Mouse (Mus musculus) hindbrain, embryonic 14.5 days (tissue): ENCODE data around the gene Kctd11. TPM values are rescaled to one million over a fixed set of nuclear protein-coding genes. Genes with fewer than 3 reads are reported as not detected.

ENCODE experiments used
- ATAC-seq: fragments of 200-750 bp; cut with Nextera tagmentation; 2 replicates; pipeline ENCODE4 v1.8.0; 2017; ENCODE audit warnings: moderate number of reproducible peaks, mild to moderate bottlenecking, moderate TSS enrichment, moderate library complexity; ENCODE audit not compliant: low FRiP score
- DNase-seq: peaks from one replicate; pipeline ENCODE4 v3.0.0-alpha.2; 2015; ENCODE audit warnings: low spot score
- H3K27ac ChIP-seq: fragments of 300-500 bp; sonication (generic); 2 replicates; pipeline ENCODE4 v1.5.1; 2014; ENCODE audit warnings: mild to moderate bottlenecking, moderate library complexity
- H3K27me3 ChIP-seq: fragments of 300-500 bp; sonication (generic); 2 replicates; pipeline ENCODE4 v1.6.1; 2014; ENCODE audit warnings: mild to moderate bottlenecking, low read length, mixed read lengths; ENCODE audit not compliant: control insufficient read depth, insufficient read depth
- H3K36me3 ChIP-seq: fragments of 300-500 bp; sonication (generic); replicated peaks from 2 replicates; pipeline ENCODE4 v1.6.1; 2014; ENCODE audit not compliant: control insufficient read depth, insufficient read depth
- H3K4me1 ChIP-seq: fragments of 300-500 bp; sonication (generic); replicated peaks from 2 replicates; pipeline ENCODE4 v1.6.1; 2014; ENCODE audit warnings: antibody characterized with exemption, low read length, mixed read lengths; ENCODE audit not compliant: control insufficient read depth, insufficient read depth
- H3K4me2 ChIP-seq: fragments of 300-500 bp; sonication (generic); replicated peaks from 2 replicates; pipeline ENCODE4 v1.6.1; 2014; ENCODE audit warnings: mild to moderate bottlenecking, moderate library complexity
- H3K4me3 ChIP-seq: fragments of 300-500 bp; sonication (generic); replicated peaks from 2 replicates; pipeline ENCODE4 v1.5.1; 2014; ENCODE audit warnings: mild to moderate bottlenecking, low read length
- H3K9ac ChIP-seq: fragments of 300-500 bp; sonication (generic); 2 replicates; pipeline ENCODE4 v1.6.1; 2014
- H3K9me3 ChIP-seq: fragments of 300-500 bp; sonication (generic); 2 replicates; pipeline ENCODE4 v1.6.1; 2016; ENCODE audit warnings: low read length; ENCODE audit not compliant: control insufficient read depth
- WGBS: fragments of 180-500 bp; shearing (Covaris S2); extraction: QIAGEN DNeasy Blood & Tissue Kit; methylation state at CpG from one replicate; pipeline ENCODE4 v1.1.7; 2014; 5-methylcytosine and 5-hydroxymethylcytosine counted together
- polyA plus RNA-seq: library from polyadenylated mRNA; unstranded; fragments of >200 nt; fragmentation: Nextera tagmentation; extraction: Ambion mirVana; gene quantifications from 2 replicates; pipeline ENCODE4 v1.2.1, GENCODE M21; 2014

Gene Kctd11
- polyA plus RNA-seq, 1 experiment from 2014 or later, result 2.3 TPM

- ATAC-seq, result no peak
- Histone ChIP-seq H3K9me3 (no peaks in the 10 kb centered on the region), H3K9ac (no peak within 1 kb of the TSS), H3K27me3 (peaks cover 23% of the 10 kb centered on the region), H3K36me3 (no peaks in the 10 kb centered on the region), H3K27ac (no peak within 1 kb of the TSS), H3K4me2 (no peak within 1 kb of the TSS), H3K4me3 (no peak within 1 kb of the TSS), H3K4me1 (no peaks in the 10 kb centered on the region)
- no peak for DNase-seq
- WGBS, result 22% methylated on average over 30 of the region's 30 CpGs
Measured at GRCm38 (mm10) chr11:69858113-69858998, 22.9 kb downstream of the Kctd11 start, which contains the start of gene Tnk1. Gene Tnk1, minus strand, starts transcription at chr11:69858730.

DNA sequence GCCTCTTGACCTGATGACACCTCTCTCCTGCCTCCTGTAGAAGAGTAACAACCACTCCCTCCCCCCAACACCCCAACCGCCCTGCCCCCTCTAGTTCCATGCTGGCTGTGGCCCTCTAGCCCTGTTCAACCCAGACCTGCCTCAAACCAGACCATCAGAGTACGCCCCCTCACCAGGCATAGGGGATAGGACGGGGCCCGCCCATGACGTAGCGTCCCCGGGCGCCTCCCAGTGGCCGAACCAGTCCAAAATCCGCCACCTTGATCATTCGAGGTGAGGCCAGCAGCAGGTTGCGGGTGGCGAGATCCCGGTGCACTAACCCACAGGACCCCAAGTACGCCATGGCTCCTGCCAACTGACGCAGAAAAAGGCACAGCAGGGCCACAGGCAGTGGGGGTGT lies 25.9 kb downstream of the Kctd11 start:
- Histone ChIP-seq H3K4me1 (no peaks in the 10 kb centered on the region), H3K9ac (no peak overlapping the region), H3K27ac (no peak overlapping the region), H3K27me3 (peaks cover 23% of the 10 kb centered on the region), H3K36me3 (peaks cover 14% of the 10 kb centered on the region), H3K4me2 (no peak overlapping the region), H3K9me3 (no peaks in the 10 kb centered on the region), H3K4me3 (no peak overlapping the region)
- WGBS, result 16% methylated on average over 16 of the region's 16 CpGs
- no peak for DNase-seq
- ATAC-seq, result no peak

DNA sequence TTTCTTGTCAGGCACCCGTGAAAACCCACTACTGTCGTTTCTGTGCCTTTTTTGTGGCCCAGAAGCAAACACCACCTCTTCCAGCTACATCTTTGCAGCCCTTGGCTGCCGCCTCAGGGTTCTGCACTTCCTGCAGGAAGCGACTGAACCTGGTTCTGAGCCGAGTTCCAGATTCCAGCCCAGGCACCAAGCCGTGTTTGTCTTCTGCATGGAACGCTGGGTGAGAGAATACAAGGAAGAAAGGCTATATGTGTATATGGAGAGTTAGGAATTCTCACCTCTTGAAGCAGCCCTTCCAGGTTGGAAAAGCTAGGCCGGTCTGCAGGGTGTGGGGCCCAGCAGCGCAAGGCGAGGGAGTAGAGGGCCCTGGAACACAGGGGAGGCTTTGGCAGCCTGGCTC lies 26.5 kb downstream of the Kctd11 start:
- Histone ChIP-seq H3K9ac (no peak overlapping the region), H3K4me1 (no peaks in the 10 kb centered on the region), H3K27ac (no peak overlapping the region), H3K27me3 (peaks cover 20% of the 10 kb centered on the region), H3K9me3 (no peaks in the 10 kb centered on the region), H3K4me3 (no peak overlapping the region), H3K36me3 (peaks cover 20% of the 10 kb centered on the region), H3K4me2 (no peak overlapping the region)
- ATAC-seq (no peak), DNase-seq (no peak)
- 88% methylated on average over 10 of the region's 10 CpGs for WGBS

- ATAC-seq (no peak), DNase-seq (no peak)
- Histone ChIP-seq H3K4me1 (no peaks in the 10 kb centered on the region), H3K4me3 (no peak overlapping the region), H3K27me3 (peaks cover 16% of the 10 kb centered on the region), H3K27ac (no peak overlapping the region), H3K4me2 (no peak overlapping the region), H3K9ac (no peak overlapping the region), H3K9me3 (no peaks in the 10 kb centered on the region), H3K36me3 (peaks cover 27% of the 10 kb centered on the region)
- 74% methylated on average over 7 of the region's 7 CpGs for WGBS
Measured at GRCm38 (mm10) chr11:69853994-69854393, 27.2 kb downstream of the Kctd11 start.

DNA sequence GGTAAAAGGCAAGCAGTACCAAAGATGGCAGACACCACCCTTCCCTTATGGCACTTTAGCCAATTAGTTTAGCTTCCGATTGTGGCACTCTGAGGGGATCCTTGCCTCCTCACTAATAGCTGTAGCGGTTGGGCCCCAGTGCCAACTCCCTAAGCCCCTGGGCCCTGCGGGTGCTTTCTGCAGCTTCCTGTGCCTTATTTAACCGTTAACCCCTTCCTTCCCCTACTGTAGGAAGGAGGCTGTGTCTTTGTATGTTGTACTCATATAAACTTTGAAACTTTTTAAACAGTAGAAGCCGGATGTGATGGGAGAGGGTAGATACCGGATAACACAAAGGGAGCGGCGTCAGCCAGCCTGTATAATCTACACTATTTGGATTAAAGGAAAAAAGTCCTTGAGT lies 30.5 kb downstream of the Kctd11 start:
- WGBS, result 73% methylated on average over 8 of the region's 8 CpGs
- Histone ChIP-seq H3K4me1 (peaks cover 18% of the 10 kb centered on the region), H3K27ac (no peak overlapping the region), H3K4me3 (no peak overlapping the region), H3K27me3 (no peaks in the 10 kb centered on the region), H3K36me3 (peaks cover 40% of the 10 kb centered on the region), H3K4me2 (no peak overlapping the region), H3K9ac (no peak overlapping the region), H3K9me3 (no peaks in the 10 kb centered on the region)
- ATAC-seq (no peak), DNase-seq (no peak)

DNA sequence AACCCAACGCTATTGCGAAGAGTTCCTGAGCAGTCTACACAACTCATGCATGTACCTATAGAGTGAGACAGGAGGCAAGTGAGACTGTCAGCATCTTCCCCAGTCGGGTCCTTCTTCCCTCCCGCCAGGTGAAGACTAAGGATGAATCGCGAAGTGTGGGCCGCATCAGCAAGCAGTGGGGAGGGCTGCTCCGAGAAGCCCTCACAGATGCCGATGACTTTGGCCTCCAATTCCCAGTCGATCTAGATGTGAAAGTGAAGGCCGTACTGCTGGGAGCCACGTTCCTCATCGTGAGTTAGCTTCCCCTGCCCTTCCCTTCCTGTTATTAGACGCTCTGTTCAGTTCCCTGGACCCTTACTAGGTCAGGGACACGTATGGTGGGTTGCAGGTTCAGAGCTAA lies 31.3 kb downstream of the Kctd11 start:
- WGBS, result 92% methylated on average over 15 of the region's 15 CpGs
- peaks cover 40% of the 10 kb centered on the region for H3K36me3 ChIP-seq
- H3K9ac ChIP-seq, result no peak overlapping the region
- no peak overlapping the region for H3K4me2 ChIP-seq
- ATAC-seq (no peak), DNase-seq (no peak)
- no peak overlapping the region for H3K27ac ChIP-seq
- H3K4me1 ChIP-seq, result peaks cover 24% of the 10 kb centered on the region
- no peaks in the 10 kb centered on the region for H3K9me3 ChIP-seq
- no peaks in the 10 kb centered on the region for H3K27me3 ChIP-seq
- no peak overlapping the region for H3K4me3 ChIP-seq

- no peak overlapping the region for H3K4me2 ChIP-seq
- whole genome bisulfite sequencing, result 94% methylated on average over 9 of the region's 9 CpGs
- DNase-seq (no peak), ATAC-seq (no peak)
- no peak overlapping the region for H3K27ac ChIP-seq
- H3K27me3 ChIP-seq, result no peaks in the 10 kb centered on the region
- peaks cover 24% of the 10 kb centered on the region for H3K4me1 ChIP-seq
- peaks cover 40% of the 10 kb centered on the region for H3K36me3 ChIP-seq
- no peak overlapping the region for H3K4me3 ChIP-seq
- no peak overlapping the region for H3K9ac ChIP-seq
- no peaks in the 10 kb centered on the region for H3K9me3 ChIP-seq
Measured at GRCm38 (mm10) chr11:69849128-69849527, 32.1 kb downstream of the Kctd11 start.

GRCm38 (mm10) chr11:69848021-69848420 lies 33.2 kb downstream of the Kctd11 start:
- Histone ChIP-seq H3K4me3 (peak overlapping the region; percentile 60), H3K9ac (peak overlapping the region; percentile 77; the same call in 1 of the 2 replicates), H3K4me1 (peaks cover 24% of the 10 kb centered on the region), H3K4me2 (peak overlapping the region; percentile 86), H3K9me3 (no peaks in the 10 kb centered on the region), H3K27me3 (no peaks in the 10 kb centered on the region), H3K27ac (no peak overlapping the region), H3K36me3 (peaks cover 40% of the 10 kb centered on the region)
- WGBS, result 92% methylated on average over 6 of the region's 6 CpGs
- ATAC-seq (no peak), DNase-seq (no peak)

DNA sequence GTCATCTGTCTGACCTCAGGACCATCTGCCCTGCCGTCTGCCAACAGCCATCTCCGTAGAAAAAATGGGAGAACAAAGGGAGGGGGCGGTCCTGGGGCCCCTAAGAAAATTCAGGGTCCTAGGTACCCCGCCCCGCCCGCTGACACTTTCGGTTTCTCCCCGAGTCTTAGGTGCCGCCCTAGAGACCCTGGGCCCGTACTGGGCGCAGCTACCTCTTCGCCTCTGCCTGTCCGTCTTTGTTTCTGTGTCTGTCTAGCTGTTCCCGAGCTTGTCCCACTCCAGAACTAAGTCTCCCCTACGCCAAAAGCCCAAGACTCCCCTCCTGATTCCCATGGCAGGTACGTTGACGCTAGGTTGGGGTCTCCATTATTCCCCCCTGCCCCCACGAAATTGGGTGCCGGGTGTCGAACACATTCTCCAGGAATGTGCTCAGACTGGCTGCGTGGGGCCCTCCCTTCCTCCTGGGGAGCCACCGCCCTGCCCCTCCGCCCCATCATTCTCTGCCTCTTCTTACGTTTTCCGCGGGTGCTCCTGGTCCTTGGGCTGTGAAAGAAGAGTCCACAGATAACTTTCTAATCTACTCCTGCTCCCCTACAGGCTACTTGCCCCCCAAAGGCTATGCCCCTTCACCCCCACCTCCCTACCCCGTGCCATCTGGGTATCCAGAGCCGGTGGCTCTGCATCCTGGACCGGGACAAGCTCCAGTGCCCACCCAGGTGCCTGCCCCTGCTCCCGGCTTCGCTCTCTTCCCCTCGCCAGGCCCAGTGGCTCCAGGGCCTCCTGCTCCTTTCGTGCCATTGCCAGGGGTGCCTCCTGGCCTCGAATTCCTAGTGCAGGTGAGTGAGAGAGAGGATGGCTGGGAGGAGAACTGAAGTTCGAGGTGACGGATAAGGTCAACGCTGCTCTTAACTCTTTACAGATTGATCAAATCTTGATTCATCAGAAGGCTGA lies 34.2 kb downstream of the Kctd11 start:
- DNase-seq (no peak), ATAC-seq (peak; percentile 54)
- WGBS, result 11% methylated on average over 37 of the region's 37 CpGs
- Histone ChIP-seq H3K27me3 (no peaks in the 10 kb centered on the region), H3K27ac (peak overlapping the region; percentile 93), H3K9me3 (no peaks in the 10 kb centered on the region), H3K4me2 (peak overlapping the region; percentile 86), H3K36me3 (peaks cover 40% of the 10 kb centered on the region), H3K9ac (peak overlapping the region; percentile 77), H3K4me3 (peak overlapping the region; percentile 60), H3K4me1 (peaks cover 24% of the 10 kb centered on the region)
